ENCODE assay signal across 8 mouse cellular contexts in genomic region chr11:106762139-106762799, GRCm38 (mm10). TPM values are rescaled to one million over a fixed set of nuclear protein-coding genes. Genes with fewer than 3 reads are reported as not detected.
A peak's percentile ranks its signal among the peaks of the same experiment; 100 is the strongest.
DNase-seq lines count a peak whose midpoint lies in the region; ATAC-seq and TF ChIP-seq lines count a peak whose summit lies in the region.

No protein-coding gene starts in this region.

- no peak for TF ChIP-seq POLR2A in spleen, adult 2 months (IDR thresholded peaks at IDR 0.05; ENCODE audit: low read depth, low read length)

- TF ChIP-seq EP300 in heart, postnatal 0 days (IDR thresholded peaks at IDR 0.05; ENCODE audit: low read depth): no peak

- no peak overlapping the region for H3K4me2 ChIP-seq in forebrain, embryonic 12.5 days
- H3K4me2 ChIP-seq in forebrain, embryonic 16.5 days (ENCODE audit: low read length): no peak overlapping the region
- no peak overlapping the region for H3K4me2 ChIP-seq in heart, postnatal 0 days (ENCODE audit: low read depth, low read length)
- H3K4me2 ChIP-seq in liver, embryonic 13.5 days: no peak overlapping the region

- no peak overlapping the region for H3K4me3 ChIP-seq in forebrain, embryonic 12.5 days (replicated peaks)
- no peak overlapping the region for H3K4me3 ChIP-seq in forebrain, embryonic 16.5 days (replicated peaks; ENCODE audit: low read length)
- H3K4me3 ChIP-seq in heart, postnatal 0 days (ENCODE audit: low read depth, low read length): no peak overlapping the region
- H3K4me3 ChIP-seq in liver, embryonic 13.5 days (replicated peaks): no peak overlapping the region
- no peak overlapping the region for H3K4me3 ChIP-seq in spleen, adult 2 months (ENCODE audit: extremely low read depth, insufficient read depth, insufficient read length)

- H3K36me3 ChIP-seq in forebrain, embryonic 12.5 days (replicated peaks): peaks cover 21% of the 10 kb centered on the region
- peaks cover 2% of the 10 kb centered on the region; the same call in 1 of the 2 replicates for H3K36me3 ChIP-seq in forebrain, embryonic 16.5 days (ENCODE audit: control insufficient read depth, insufficient read depth)
- peaks cover 13% of the 10 kb centered on the region for H3K36me3 ChIP-seq in heart, postnatal 0 days (replicated peaks; ENCODE audit: control insufficient read depth, insufficient read depth, low read length)
- H3K36me3 ChIP-seq in liver, embryonic 13.5 days: peaks cover 22% of the 10 kb centered on the region
- peaks cover 6% of the 10 kb centered on the region; the same call in 1 of the 2 replicates for H3K36me3 ChIP-seq in spleen, adult 2 months (ENCODE audit: control insufficient read depth, insufficient read depth, low read length)

- no peak for ATAC-seq in forebrain, embryonic 12.5 days (ENCODE audit: low FRiP score)
- no peak for ATAC-seq in forebrain, embryonic 16.5 days
- peak; percentile 75 for ATAC-seq in heart, postnatal 0 days (ENCODE audit: insufficient read depth, low read depth)
- ATAC-seq in liver, embryonic 13.5 days (ENCODE audit: low read depth): peak; percentile 32; the same call in 1 of the 2 replicates

- H3K4me1 ChIP-seq in forebrain, embryonic 12.5 days: peaks cover 10% of the 10 kb centered on the region; the same call in 1 of the 2 replicates
- no peaks in the 10 kb centered on the region for H3K4me1 ChIP-seq in forebrain, embryonic 16.5 days (replicated peaks; ENCODE audit: control insufficient read depth, insufficient read depth, low read length)
- H3K4me1 ChIP-seq in heart, postnatal 0 days (ENCODE audit: control insufficient read depth, insufficient read depth): peaks cover 7% of the 10 kb centered on the region
- peaks cover 41% of the 10 kb centered on the region for H3K4me1 ChIP-seq in liver, embryonic 13.5 days (replicated peaks)
- peaks cover 46% of the 10 kb centered on the region for H3K4me1 ChIP-seq in spleen, adult 2 months (ENCODE audit: control insufficient read depth, insufficient read depth, insufficient read length)

- WGBS in forebrain, embryonic 12.5 days: 68% methylated on average over 5 of the region's 5 CpGs
- 52% methylated on average over 5 of the region's 5 CpGs for WGBS in forebrain, embryonic 16.5 days
- 9% methylated on average over 5 of the region's 5 CpGs for WGBS in heart, postnatal 0 days
- WGBS in liver, embryonic 13.5 days (ENCODE audit: insufficient replicate concordance): 15% methylated on average over 5 of the region's 5 CpGs
- 3% methylated on average over 5 of the region's 5 CpGs for WGBS in spleen, adult 2 months

- H3K9me3 ChIP-seq in forebrain, embryonic 12.5 days: no peaks in the 10 kb centered on the region
- H3K9me3 ChIP-seq in forebrain, embryonic 16.5 days (ENCODE audit: control insufficient read depth, low read length): no peaks in the 10 kb centered on the region
- no peaks in the 10 kb centered on the region for H3K9me3 ChIP-seq in heart, postnatal 0 days (replicated peaks; ENCODE audit: control insufficient read depth, low read length)
- no peaks in the 10 kb centered on the region for H3K9me3 ChIP-seq in liver, embryonic 13.5 days (replicated peaks)

- H3K9ac ChIP-seq in forebrain, embryonic 12.5 days: no peak overlapping the region
- no peak overlapping the region for H3K9ac ChIP-seq in forebrain, embryonic 16.5 days (replicated peaks; ENCODE audit: low read depth, low read length)
- no peak overlapping the region for H3K9ac ChIP-seq in heart, postnatal 0 days (replicated peaks; ENCODE audit: low read depth, low read length)
- H3K9ac ChIP-seq in liver, embryonic 13.5 days: 0 out of 2 replicates have a peak overlapping the region, but pooled peaks have one; percentile 10

- H3K27ac ChIP-seq in forebrain, embryonic 12.5 days: peak overlapping the region; percentile 11; the same call in 1 of the 2 replicates
- H3K27ac ChIP-seq in forebrain, embryonic 16.5 days (ENCODE audit: low read length): no peak overlapping the region
- H3K27ac ChIP-seq in heart, postnatal 0 days (ENCODE audit: low read depth): peak overlapping the region; percentile 69
- peak overlapping the region; percentile 67 for H3K27ac ChIP-seq in liver, embryonic 13.5 days
- H3K27ac ChIP-seq in spleen, adult 2 months (ENCODE audit: insufficient read depth, low read length): peak overlapping the region; percentile 97

- no peaks in the 10 kb centered on the region for H3K27me3 ChIP-seq in forebrain, embryonic 12.5 days
- no peaks in the 10 kb centered on the region for H3K27me3 ChIP-seq in forebrain, embryonic 16.5 days (replicated peaks; ENCODE audit: control insufficient read depth, insufficient read depth, low read length)
- no peaks in the 10 kb centered on the region for H3K27me3 ChIP-seq in heart, postnatal 0 days (ENCODE audit: control insufficient read depth, insufficient read depth, low read length)
- H3K27me3 ChIP-seq in liver, embryonic 13.5 days: no peaks in the 10 kb centered on the region
- no peaks in the 10 kb centered on the region for H3K27me3 ChIP-seq in spleen, adult 2 months (ENCODE audit: control insufficient read depth, insufficient read depth, low read length)

- no peak for TF ChIP-seq CTCF in heart, postnatal 0 days (IDR thresholded peaks at IDR 0.05; ENCODE audit: low read depth)
- TF ChIP-seq CTCF in spleen, adult 2 months (IDR thresholded peaks at IDR 0.05; ENCODE audit: extremely low read depth, insufficient read depth, insufficient read length, insufficient replicate concordance): no peak

- peak; percentile 70 for DNase-seq in T-cell, adult 2 months (ENCODE audit: low spot score)
- peak; percentile 48 for DNase-seq in heart, postnatal 0 days (ENCODE audit: low spot score)
- DNase-seq in liver, embryonic 13.5 days: no peak
- peak; percentile 77 to 80 for DNase-seq in spleen, adult 2 months (ENCODE audit: low read depth in 1 of 2, low spot score in 2 of 2)
- DNase-seq in ovary, postnatal 36 days (ENCODE audit: low spot score): no peak
- no peak for DNase-seq in cerebellum, adult 11 months

RNA-seq across cellular contexts. Expression of gene Milr1, which starts 11.2 kb away (rescaled TPM):
- polyA plus RNA-seq in forebrain, embryonic 12.5 days (2016; fragmentation: Nextera tagmentation; extraction: Ambion mirVana): 0.91 and 0.95 TPM in 2 replicates
- 0.35 and 0.72 TPM in 2 replicates for polyA plus RNA-seq in forebrain, embryonic 16.5 days (2015; fragmentation: Nextera tagmentation; extraction: Ambion mirVana)
- total RNA-seq in heart, postnatal 0 days (2014; rRNA removed; ENCODE audit: low replicate concordance): 0.15 TPM in 1 of 2 replicates, not detected in the other
- polyA plus RNA-seq in heart, postnatal 0 days (2015; fragmentation: Nextera tagmentation; extraction: Ambion mirVana): 0.58 and 0.83 TPM in 2 replicates
- 2.6 and 2.7 TPM in 2 replicates for polyA plus RNA-seq in liver, embryonic 13.5 days (2015; fragmentation: Nextera tagmentation; extraction: Ambion mirVana)
- polyA plus RNA-seq in spleen, adult 2 months (2012; rRNA removed): 3.3 and 4.2 TPM in 2 replicates

RNA-seq across cellular contexts. Expression of gene Pecam1, which starts 11.8 kb away (rescaled TPM):
- polyA plus RNA-seq in forebrain, embryonic 12.5 days (2016; fragmentation: Nextera tagmentation; extraction: Ambion mirVana): 14.8 and 15.5 TPM in 2 replicates
- polyA plus RNA-seq in forebrain, embryonic 16.5 days (2015; fragmentation: Nextera tagmentation; extraction: Ambion mirVana): 14.7 and 18.3 TPM in 2 replicates
- 126 and 153 TPM in 2 replicates for total RNA-seq in heart, postnatal 0 days (2014; rRNA removed; ENCODE audit: low replicate concordance)
- polyA plus RNA-seq in heart, postnatal 0 days (2015; fragmentation: Nextera tagmentation; extraction: Ambion mirVana): 59.4 and 63.2 TPM in 2 replicates
- polyA plus RNA-seq in liver, embryonic 13.5 days (2015; fragmentation: Nextera tagmentation; extraction: Ambion mirVana): 6.1 and 8.6 TPM in 2 replicates
- 40.3 and 43.5 TPM in 2 replicates for polyA plus RNA-seq in spleen, adult 2 months (2012; rRNA removed)

RNA-seq across cellular contexts. Expression of gene Polg2, which starts 17.1 kb away (rescaled TPM):
- 10.3 and 10.4 TPM in 2 replicates for polyA plus RNA-seq in forebrain, embryonic 12.5 days (2016; fragmentation: Nextera tagmentation; extraction: Ambion mirVana)
- 8.8 and 8.9 TPM in 2 replicates for polyA plus RNA-seq in forebrain, embryonic 16.5 days (2015; fragmentation: Nextera tagmentation; extraction: Ambion mirVana)
- total RNA-seq in heart, postnatal 0 days (2014; rRNA removed; ENCODE audit: low replicate concordance): 1.1 and 6.3 TPM in 2 replicates
- 6.5 and 7.2 TPM in 2 replicates for polyA plus RNA-seq in heart, postnatal 0 days (2015; fragmentation: Nextera tagmentation; extraction: Ambion mirVana)
- polyA plus RNA-seq in liver, embryonic 13.5 days (2015; fragmentation: Nextera tagmentation; extraction: Ambion mirVana): 5.5 and 5.9 TPM in 2 replicates
- polyA plus RNA-seq in spleen, adult 2 months (2012; rRNA removed): 7.2 and 9.0 TPM in 2 replicates

RNA-seq across cellular contexts. Expression of gene Ddx5, which starts 26.7 kb away (rescaled TPM):
- 507 and 536 TPM in 2 replicates for polyA plus RNA-seq in forebrain, embryonic 12.5 days (2016; fragmentation: Nextera tagmentation; extraction: Ambion mirVana)
- polyA plus RNA-seq in forebrain, embryonic 16.5 days (2015; fragmentation: Nextera tagmentation; extraction: Ambion mirVana): 520 and 566 TPM in 2 replicates
- 267 and 282 TPM in 2 replicates for total RNA-seq in heart, postnatal 0 days (2014; rRNA removed; ENCODE audit: low replicate concordance)
- polyA plus RNA-seq in heart, postnatal 0 days (2015; fragmentation: Nextera tagmentation; extraction: Ambion mirVana): 165 and 173 TPM in 2 replicates
- polyA plus RNA-seq in liver, embryonic 13.5 days (2015; fragmentation: Nextera tagmentation; extraction: Ambion mirVana): 131 and 152 TPM in 2 replicates
- polyA plus RNA-seq in spleen, adult 2 months (2012; rRNA removed): 608 and 672 TPM in 2 replicates

RNA-seq across cellular contexts. Expression of gene Cep95, which starts 26.8 kb away (rescaled TPM):
- polyA plus RNA-seq in forebrain, embryonic 12.5 days (2016; fragmentation: Nextera tagmentation; extraction: Ambion mirVana): 25.4 and 27.0 TPM in 2 replicates
- 22.5 and 25.9 TPM in 2 replicates for polyA plus RNA-seq in forebrain, embryonic 16.5 days (2015; fragmentation: Nextera tagmentation; extraction: Ambion mirVana)
- total RNA-seq in heart, postnatal 0 days (2014; rRNA removed; ENCODE audit: low replicate concordance): 3.6 and 4.8 TPM in 2 replicates
- polyA plus RNA-seq in heart, postnatal 0 days (2015; fragmentation: Nextera tagmentation; extraction: Ambion mirVana): 8.2 and 9.2 TPM in 2 replicates
- 8.1 and 11.4 TPM in 2 replicates for polyA plus RNA-seq in liver, embryonic 13.5 days (2015; fragmentation: Nextera tagmentation; extraction: Ambion mirVana)
- polyA plus RNA-seq in spleen, adult 2 months (2012; rRNA removed): 2.0 and 2.1 TPM in 2 replicates

Comparison
In these comparisons a context has a peak if more than half of its experiments do, and no peak if none do; other contexts are left out.
1. ATAC-seq: peak in heart, postnatal 0 days (single experiment) and liver, embryonic 13.5 days (single experiment); none in forebrain, embryonic 12.5 days (single experiment) and forebrain, embryonic 16.5 days (single experiment).
2. DNase-seq: peak in T-cell, adult 2 months (single experiment), heart, postnatal 0 days (single experiment) and spleen, adult 2 months (2 of 2); none in liver, embryonic 13.5 days (single experiment), ovary, postnatal 36 days (single experiment) and cerebellum, adult 11 months (single experiment).